Mouse (Mus musculus) testis, postnatal 14 days (tissue): ENCODE measurements around the gene March7.

Experiments used
- DNase-seq: peaks from one replicate; pipeline ENCODE4 v3.0.0; 2021; ENCODE audit warnings: low spot score

March7 gene

DNA sequence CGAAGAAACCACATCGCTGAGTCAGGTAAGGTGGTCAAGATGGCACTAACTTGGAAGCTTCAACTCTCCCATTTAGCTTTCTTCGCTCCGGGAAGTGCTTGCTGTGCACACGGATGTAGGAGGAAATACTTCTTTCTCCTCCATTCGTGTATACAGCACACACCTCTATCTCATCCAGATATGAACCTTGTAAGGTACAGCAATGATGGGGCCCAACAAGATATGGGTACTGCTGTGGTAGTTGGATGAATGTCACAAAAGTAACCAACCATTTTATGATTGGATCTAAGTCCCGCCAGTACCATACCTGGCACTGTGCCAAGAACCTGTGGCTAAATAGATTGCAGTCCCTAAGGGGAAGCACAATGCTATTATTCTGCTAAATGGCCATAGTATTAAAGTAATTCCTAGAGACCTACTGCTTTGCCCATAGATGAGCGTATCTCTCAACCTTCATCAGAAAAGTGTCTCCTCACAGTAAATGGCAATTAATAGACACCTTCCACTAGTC is 75.5 kb downstream of the March7 start:
- no peak for DNase-seq

DNA sequence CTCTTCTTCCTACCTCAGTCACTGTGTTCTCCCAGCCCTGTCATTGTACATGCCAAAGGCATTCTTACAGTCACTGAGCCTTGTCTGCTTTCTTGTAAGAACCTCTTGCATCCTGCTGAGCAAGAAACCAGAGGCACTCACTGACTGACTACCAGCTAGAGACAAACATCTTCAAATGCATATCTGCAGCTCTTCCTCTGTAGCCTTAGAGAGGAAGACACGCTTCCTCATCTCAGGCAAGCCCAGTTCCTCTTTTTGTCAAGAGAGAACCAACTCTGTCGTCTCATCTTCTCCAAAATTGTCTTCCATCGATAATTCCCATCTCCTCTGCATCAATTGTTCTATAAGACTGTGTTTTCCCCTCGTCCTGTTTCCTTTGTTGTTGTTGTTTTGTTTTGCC is 78.9 kb downstream of the March7 start:
- no peak for DNase-seq

- DNase-seq, result no peak
Measured at GRCm38 (mm10) chr2:60289451-60289850, 79.8 kb downstream of the March7 start.

GRCm38 (mm10) chr2:60291381-60291780 is 81.7 kb downstream of the March7 start:
- DNase-seq, result no peak

- no peak for DNase-seq
Measured at GRCm38 (mm10) chr2:60298266-60298665, 88.6 kb downstream of the March7 start.

GRCm38 (mm10) chr2:60299323-60299722 is 89.6 kb downstream of the March7 start:
- no peak for DNase-seq
